Mouse (Mus musculus) lung, postnatal 14 days (tissue): Measurements from ENCODE around the gene Rnf225.
A peak's percentile ranks its signal among the peaks of the same experiment; 100 is the strongest.
"Not testable (repeated sequence)": the region's sequence is repeated elsewhere in the genome, so short reads cannot be mapped to it uniquely, and the experiment has no call there.

Experiments
- DNase-seq: peaks from one replicate; pipeline ENCODE4 v3.0.0; 2021

Rnf225 gene

GRCm38 (mm10) chr7:12933615-12934140, 6.5 kb downstream of the Rnf225 start:
- no peak for DNase-seq

DNA sequence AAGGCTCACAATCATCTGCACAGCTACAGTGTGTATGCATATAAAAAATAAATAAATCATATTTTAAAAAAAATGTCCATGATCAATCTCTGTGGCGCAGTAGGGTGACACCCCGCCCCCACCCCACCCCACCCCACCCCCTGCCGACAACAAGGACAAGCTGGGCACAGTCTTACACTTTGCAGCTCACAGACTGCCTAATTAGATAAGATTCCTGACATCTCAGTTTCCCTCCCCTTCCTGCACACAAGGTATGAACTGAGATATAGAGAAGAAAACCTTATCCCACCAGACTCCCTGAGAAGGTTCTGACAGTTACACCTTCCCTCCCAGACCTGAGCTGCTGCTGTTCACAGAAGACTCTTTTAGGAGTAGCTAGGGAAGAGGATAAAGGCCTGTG, 7.6 kb downstream of the Rnf225 start:
- DNase-seq = no peak

DNA sequence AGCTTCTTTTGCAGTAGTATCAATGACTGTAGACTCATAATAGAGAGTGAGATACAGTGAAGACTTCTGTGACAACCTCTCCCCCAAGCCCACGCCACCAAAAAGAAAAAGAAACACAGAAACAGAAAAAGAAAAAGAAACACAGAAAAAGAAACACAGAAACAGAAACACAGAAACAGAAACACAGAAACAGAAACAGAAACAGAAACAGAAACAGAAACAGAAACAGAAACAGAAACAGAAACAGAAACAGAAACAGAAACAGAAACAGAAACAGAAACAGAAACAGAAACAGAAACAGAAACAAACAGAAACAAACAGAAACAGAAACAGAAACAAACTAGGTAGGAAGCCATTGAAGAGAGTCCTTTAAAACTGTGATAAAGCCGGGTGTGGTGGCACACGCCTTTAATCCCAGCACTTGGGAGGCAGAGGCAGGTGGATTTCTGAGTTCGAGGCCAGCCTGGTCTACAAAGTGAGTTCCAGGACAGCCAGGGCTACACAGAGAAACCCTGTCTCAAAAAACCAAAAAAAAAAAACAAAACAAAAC, 10.1 kb downstream of the Rnf225 start:
- not testable (repeated sequence) for DNase-seq

DNA sequence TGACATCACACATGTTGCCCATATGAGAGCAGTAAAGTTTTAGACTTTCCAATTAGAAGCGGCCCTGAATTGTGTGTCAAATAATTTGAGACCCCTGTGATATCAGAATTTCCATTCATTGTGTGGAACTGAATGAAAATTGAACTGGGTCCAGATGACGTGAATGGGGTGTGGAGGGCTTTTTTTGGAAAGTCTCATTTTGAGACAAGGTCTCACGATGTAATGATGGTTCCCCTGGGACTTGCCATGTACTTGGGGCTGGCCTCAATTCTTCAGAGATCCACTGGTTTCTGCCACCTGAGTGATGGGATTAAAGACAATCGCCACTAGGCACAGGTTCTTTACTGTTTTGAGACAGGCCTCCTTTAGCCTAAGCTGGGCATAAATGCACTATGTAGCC, 13.4 kb downstream of the Rnf225 start:
- DNase-seq = no peak

DNA sequence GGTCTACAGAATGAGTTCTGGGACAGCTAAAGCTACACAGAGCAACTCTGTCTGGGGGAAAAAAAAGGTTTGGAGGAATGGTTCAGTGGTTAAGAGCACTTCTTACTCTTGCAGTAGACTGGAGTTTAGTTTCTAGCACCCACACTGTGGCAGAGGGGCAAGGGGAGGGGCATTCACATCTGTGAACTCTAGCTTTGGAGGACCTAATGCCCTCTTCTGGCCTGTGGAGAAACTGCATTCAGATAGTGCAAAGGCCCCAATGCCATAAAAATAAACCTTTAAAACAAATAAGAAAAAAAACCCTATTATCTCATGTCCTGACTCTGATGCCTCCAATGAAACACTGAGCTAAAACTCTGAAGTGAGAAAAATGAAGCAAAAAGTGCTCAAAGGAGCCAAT, 16.3 kb downstream of the Rnf225 start:
- DNase-seq = peak; percentile 32

GRCm38 (mm10) chr7:12949032-12949871, 22.0 kb downstream of the Rnf225 start:
- peak; percentile 90 for DNase-seq

DNA sequence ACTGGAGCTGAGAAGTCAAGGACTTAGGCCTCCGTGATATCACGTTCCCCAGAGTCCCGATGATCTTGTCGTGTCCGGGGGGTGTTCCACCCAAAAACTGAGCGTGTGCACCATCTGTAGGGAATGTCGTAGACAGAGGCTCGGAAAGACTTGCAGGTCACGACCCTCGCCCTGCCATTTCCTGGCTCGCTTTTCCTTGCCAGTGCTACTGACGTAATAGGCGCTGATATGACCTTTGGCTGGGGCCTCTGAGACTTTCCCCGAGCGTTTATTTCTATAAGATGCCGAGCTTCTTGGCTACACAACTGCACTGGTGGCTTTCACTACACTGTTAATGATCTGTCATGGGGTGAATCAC, 22.6 kb downstream of the Rnf225 start:
- DNase-seq = no peak

GRCm38 (mm10) chr7:12954896-12955295, 27.7 kb downstream of the Rnf225 start:
- DNase-seq = no peak

GRCm38 (mm10) chr7:12957511-12957910, 30.3 kb downstream of the Rnf225 start:
- no peak for DNase-seq

DNA sequence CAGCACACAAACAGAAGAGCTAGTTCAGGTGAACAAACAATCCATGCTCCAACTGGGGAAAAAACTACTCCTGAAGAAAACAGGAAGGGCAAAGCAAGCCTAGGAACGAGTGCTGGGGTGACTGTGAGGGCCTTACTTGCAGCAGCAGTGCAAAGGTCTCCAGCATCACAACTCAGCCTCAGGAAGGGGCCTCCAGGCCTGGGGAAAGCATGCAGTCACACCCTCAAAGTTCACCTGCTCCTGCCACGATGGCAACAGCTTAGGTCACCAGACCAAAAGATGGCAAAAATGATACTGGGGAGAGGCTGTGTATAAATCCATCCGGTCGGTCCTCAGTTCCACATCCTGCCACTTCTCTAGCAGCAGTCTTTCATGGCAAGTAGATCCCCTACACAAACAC, 31.7 kb downstream of the Rnf225 start:
- no peak for DNase-seq

- DNase-seq = no peak
These were observed 32.5 kb downstream of the Rnf225 start for GRCm38 (mm10) chr7:12959718-12960117.

GRCm38 (mm10) chr7:12961511-12962141, 34.4 kb downstream of the Rnf225 start:
- DNase-seq = peak; percentile 52

DNA sequence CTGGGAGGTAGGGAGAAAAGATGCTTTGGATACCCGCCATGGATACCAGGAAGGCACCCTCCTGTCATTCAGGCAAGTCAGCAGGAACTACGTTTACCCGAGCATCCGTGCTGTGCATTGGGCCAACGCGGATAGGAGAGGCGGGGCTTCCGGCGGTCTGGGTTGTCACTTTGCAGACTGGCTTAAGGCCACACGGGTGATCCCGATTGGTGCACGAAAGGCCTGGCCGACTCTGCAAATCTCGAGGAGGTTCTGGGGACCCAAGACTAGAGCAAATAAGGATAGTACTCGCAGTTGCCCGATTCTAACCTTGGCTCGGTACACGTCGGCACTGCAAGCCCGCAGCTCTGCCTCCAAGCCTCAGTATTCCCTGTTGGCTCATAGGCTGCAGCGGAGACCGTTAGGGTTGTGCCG, 38.5 kb downstream of the Rnf225 start, which contains the start of gene Zfp324:
Gene Zfp324 (plus strand): TSS at position 161 of the 414 bp plus-strand sequence.
- DNase-seq = peak; percentile 91

DNA sequence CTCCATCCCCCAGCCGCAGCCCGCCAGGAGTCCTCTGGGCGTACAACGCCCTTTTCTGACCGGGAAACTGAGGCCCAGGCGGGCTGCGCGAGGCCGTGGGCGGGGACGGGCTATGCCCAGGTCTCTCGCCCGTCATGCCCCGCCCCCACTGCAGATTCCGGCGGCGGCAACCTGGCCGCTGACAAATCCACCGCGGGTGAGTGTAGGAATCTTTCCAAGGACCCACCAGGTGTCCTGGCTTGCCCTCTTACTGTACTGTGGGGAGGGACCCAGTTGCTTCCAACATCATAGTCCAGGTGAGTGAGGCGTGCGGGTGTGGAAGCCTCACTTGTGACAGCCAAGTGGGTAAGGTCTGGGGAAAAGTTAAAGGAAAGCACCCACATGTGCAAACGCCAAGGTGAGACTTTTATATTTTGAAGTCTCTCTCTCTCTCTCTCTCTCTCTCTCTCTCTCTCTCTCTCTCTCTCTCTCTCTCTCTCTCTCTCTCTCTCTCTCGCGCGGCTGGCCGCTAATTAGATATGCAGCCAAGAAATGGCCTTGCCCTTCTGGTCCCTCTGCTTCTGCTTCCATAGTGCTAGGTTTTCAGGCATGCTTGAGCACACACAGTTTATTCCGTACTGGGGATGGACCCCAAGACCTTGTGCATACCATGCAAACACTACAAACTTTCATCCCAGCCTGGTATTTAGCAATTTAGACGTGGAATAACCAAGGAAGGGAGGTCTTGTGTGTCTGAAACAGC, 39.1 kb downstream of the Rnf225 start:
- peak; percentile 65 for DNase-seq

DNA sequence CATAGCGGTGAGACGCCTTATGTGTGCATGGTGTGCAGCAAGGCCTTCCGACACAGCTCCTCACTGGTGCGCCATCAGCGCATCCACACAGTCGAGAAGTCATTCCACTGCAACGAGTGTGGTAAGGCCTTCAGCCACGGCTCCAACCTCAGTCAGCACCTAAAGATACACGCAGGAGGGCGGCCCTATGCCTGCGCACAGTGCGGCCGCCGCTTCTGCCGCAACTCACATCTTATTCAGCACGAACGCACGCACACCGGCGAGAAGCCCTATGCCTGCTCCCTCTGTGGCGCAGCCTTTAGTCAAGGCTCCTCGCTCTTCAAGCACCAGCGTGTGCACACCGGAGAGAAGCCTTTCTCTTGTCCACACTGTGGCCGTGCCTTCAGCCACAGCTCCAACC, 43.7 kb downstream of the Rnf225 start:
- DNase-seq = no peak

- DNase-seq = peak; percentile 98
These were observed 50.6 kb downstream of the Rnf225 start, which contains the start of gene Zfp446 for GRCm38 (mm10) chr7:12977682-12978389. Gene Zfp446 (plus strand): TSS chr7:12977848.

- DNase-seq = no peak
These were observed 51.9 kb downstream of the Rnf225 start for GRCm38 (mm10) chr7:12978931-12979722.

DNA sequence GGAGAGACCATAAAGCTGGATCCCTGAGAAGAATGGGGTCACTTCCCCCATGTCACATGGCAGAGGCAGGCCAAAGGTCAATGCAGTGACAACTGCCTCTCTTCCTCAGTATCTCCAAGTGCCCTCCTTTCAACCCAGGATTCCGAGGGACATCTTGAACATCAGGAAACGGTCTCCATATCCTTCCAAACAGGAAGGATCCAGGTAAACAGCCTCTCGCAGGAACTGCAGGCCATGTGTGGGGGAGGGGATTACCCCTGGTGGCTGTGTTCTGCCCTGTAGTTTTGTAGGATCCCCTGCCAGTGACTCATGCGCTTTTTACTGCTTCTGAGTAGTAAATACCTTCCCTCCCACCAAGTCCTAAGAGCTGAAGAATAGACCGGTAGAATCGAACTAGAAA, 52.6 kb downstream of the Rnf225 start:
- DNase-seq = peak; percentile 15

- no peak for DNase-seq
These were observed 53.1 kb downstream of the Rnf225 start for GRCm38 (mm10) chr7:12980291-12980690.
